Mouse (Mus musculus): ENCODE data around the gene Nfatc3.

- no peak for TF ChIP-seq CTCF (IDR thresholded peaks at IDR 0.05; ENCODE audit: borderline replicate concordance, insufficient read depth, low read depth, low read length)
- no peak for TF ChIP-seq POLR2A (IDR thresholded peaks at IDR 0.05; ENCODE audit: borderline replicate concordance, insufficient read depth, low read length)
These were observed 15.6 kb downstream of the Nfatc3 start for GRCm38 (mm10) chr8:106074236-106074635.
